In the genomic region with DNA sequence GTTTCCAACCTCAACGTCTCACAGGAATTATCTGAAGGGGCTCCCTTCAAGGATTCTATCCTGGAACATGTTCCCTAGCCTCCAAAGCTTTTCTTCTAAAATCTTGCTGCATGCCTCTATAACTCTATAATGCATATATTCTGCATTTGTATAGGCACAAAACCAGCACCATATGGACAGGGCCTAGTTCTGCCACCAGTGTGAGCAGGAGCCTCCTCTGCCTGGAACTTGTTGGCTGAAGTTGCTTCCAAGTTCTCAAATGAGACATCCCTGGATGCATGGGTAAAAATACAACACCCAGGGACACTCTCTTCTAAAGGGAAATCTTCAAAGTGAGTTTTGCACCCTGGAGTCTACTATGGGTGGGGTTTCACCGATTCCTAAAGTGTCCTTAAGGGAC, we compare ENCODE assay signal across 27 mouse cellular contexts.
A peak's percentile ranks its signal among the peaks of the same experiment; 100 is the strongest.
DNase-seq lines count a peak whose midpoint lies in the region; ATAC-seq and TF ChIP-seq lines count a peak whose summit lies in the region.
"Had no signal": no experiment of that assay in that cellular context is flagged by ENCODE, and none has a peak within 500 bp of the region (broad histone marks: within the 10 kb centered on the region; RNA-seq: fewer than 3 reads in every experiment).

No protein-coding gene starts in this region.

- DNase-seq in forebrain, postnatal 0 days: no peak
- DNase-seq in heart, adult 11 months: peak; percentile 19
- DNase-seq in brain, adult 2 months (ENCODE audit: low read depth, low spot score): peak; percentile 60
- no peak for DNase-seq in liver
- DNase-seq: adrenal gland, adult 8-10 months; adrenal gland, postnatal 14 days; adrenal gland, postnatal 36 days; B cell, adult 2 months; cerebellum, adult 11 months; cerebellum, adult 18-20 months; cerebellum, adult 8-10 months; cerebellum, adult 9-11 months; cerebellum, postnatal 14 days; cerebellum, postnatal 36 days; embryo, embryonic 11 days had no signal

- 68% methylated on average over 2 of the region's 2 CpGs for WGBS in forebrain, postnatal 0 days
- WGBS in forebrain, embryonic 15.5 days: 80% methylated on average over 2 of the region's 2 CpGs
- 51% methylated on average over 2 of the region's 2 CpGs for WGBS in heart, embryonic 11.5 days (ENCODE audit: insufficient replicate concordance)

- H3K9me3 ChIP-seq in forebrain, postnatal 0 days (ENCODE audit: low read length): no peaks in the 10 kb centered on the region
- no peaks in the 10 kb centered on the region for H3K9me3 ChIP-seq in forebrain, embryonic 15.5 days
- no peaks in the 10 kb centered on the region for H3K9me3 ChIP-seq in heart, embryonic 11.5 days (replicated peaks; ENCODE audit: control insufficient read depth, low read length)
- H3K9me3 ChIP-seq: embryonic facial prominence, embryonic 13.5 days; embryonic facial prominence, embryonic 15.5 days; forebrain, embryonic 10.5 days; forebrain, embryonic 12.5 days had no signal

- TF ChIP-seq CTCF in forebrain, postnatal 0 days (IDR thresholded peaks at IDR 0.05; ENCODE audit: low read depth): no peak

- H3K4me1 ChIP-seq in forebrain, postnatal 0 days (ENCODE audit: insufficient read depth): no peaks in the 10 kb centered on the region
- 0 out of 2 replicates have a peak, but pooled peaks cover 3% of the 10 kb centered on the region for H3K4me1 ChIP-seq in forebrain, embryonic 15.5 days
- H3K4me1 ChIP-seq in heart, embryonic 11.5 days (ENCODE audit: control insufficient read depth, insufficient read depth, low read length): no peaks in the 10 kb centered on the region
- H3K4me1 ChIP-seq: embryonic facial prominence, embryonic 13.5 days; embryonic facial prominence, embryonic 15.5 days; forebrain, embryonic 10.5 days; forebrain, embryonic 12.5 days had no signal

- ATAC-seq in forebrain, postnatal 0 days: peak; percentile 34; the same call in 1 of the 2 replicates
- ATAC-seq in forebrain, embryonic 15.5 days (replicated peaks): no peak
- no peak for ATAC-seq in heart, embryonic 11.5 days (replicated peaks; ENCODE audit: insufficient number of reproducible peaks, low FRiP score, low TSS enrichment)
- ATAC-seq: activated CD4-positive, CD25-positive, alpha-beta regulatory T cell, adult 4 months; CD4-positive, CD25-positive, alpha-beta regulatory T cell, adult 4 months; forebrain, embryonic 14.5 days; Patski had no signal

- H3K4me2 ChIP-seq in forebrain, postnatal 0 days (ENCODE audit: low read depth): no peak overlapping the region
- H3K4me2 ChIP-seq in forebrain, embryonic 15.5 days (replicated peaks): no peak overlapping the region
- H3K4me2 ChIP-seq in heart, embryonic 11.5 days: no peak overlapping the region
- H3K4me2 ChIP-seq: embryonic facial prominence, embryonic 13.5 days; embryonic facial prominence, embryonic 15.5 days; forebrain, embryonic 12.5 days had no signal

- no peak overlapping the region for H3K4me3 ChIP-seq in forebrain, postnatal 0 days (ENCODE audit: low read depth, low read length)
- no peak overlapping the region for H3K4me3 ChIP-seq in forebrain, embryonic 15.5 days
- H3K4me3 ChIP-seq in heart, embryonic 11.5 days (ENCODE audit: low read depth, low read length): no peak overlapping the region
- H3K4me3 ChIP-seq: embryonic facial prominence, embryonic 13.5 days; embryonic facial prominence, embryonic 15.5 days; erythroblast, embryonic 14.5 days; forebrain, embryonic 10.5 days; forebrain, embryonic 12.5 days had no signal

- no peak overlapping the region for H3K9ac ChIP-seq in forebrain, postnatal 0 days
- no peak overlapping the region for H3K9ac ChIP-seq in forebrain, embryonic 15.5 days (replicated peaks)
- no peak overlapping the region for H3K9ac ChIP-seq in heart, embryonic 11.5 days (ENCODE audit: low read depth, low read length)
- H3K9ac ChIP-seq: embryonic facial prominence, embryonic 13.5 days; embryonic facial prominence, embryonic 15.5 days; forebrain, embryonic 12.5 days had no signal

- no peak overlapping the region for H3K27ac ChIP-seq in forebrain, postnatal 0 days (ENCODE audit: low read depth, low read length)
- H3K27ac ChIP-seq in forebrain, embryonic 15.5 days (replicated peaks): no peak overlapping the region
- no peak overlapping the region for H3K27ac ChIP-seq in heart, embryonic 11.5 days (ENCODE audit: low read depth, low read length)
- H3K27ac ChIP-seq: embryonic facial prominence, embryonic 13.5 days; embryonic facial prominence, embryonic 15.5 days; forebrain, embryonic 10.5 days; forebrain, embryonic 12.5 days had no signal

- H3K36me3 ChIP-seq in forebrain, postnatal 0 days (ENCODE audit: insufficient read depth): no peaks in the 10 kb centered on the region
- H3K36me3 ChIP-seq in forebrain, embryonic 15.5 days: no peaks in the 10 kb centered on the region
- H3K36me3 ChIP-seq in heart, embryonic 11.5 days (ENCODE audit: control insufficient read depth, insufficient read depth, low read length): no peaks in the 10 kb centered on the region
- H3K36me3 ChIP-seq: embryonic facial prominence, embryonic 13.5 days; embryonic facial prominence, embryonic 15.5 days; forebrain, embryonic 10.5 days; forebrain, embryonic 12.5 days; G1E had no signal

- H3K27me3 ChIP-seq in forebrain, postnatal 0 days (ENCODE audit: insufficient read depth, low read length): no peaks in the 10 kb centered on the region
- no peaks in the 10 kb centered on the region for H3K27me3 ChIP-seq in forebrain, embryonic 15.5 days
- H3K27me3 ChIP-seq in heart, embryonic 11.5 days (ENCODE audit: control insufficient read depth, insufficient read depth, low read length): no peaks in the 10 kb centered on the region
- H3K27me3 ChIP-seq: embryonic facial prominence, embryonic 13.5 days; embryonic facial prominence, embryonic 15.5 days; forebrain, embryonic 12.5 days had no signal

Comparison
In these comparisons a context has a peak if more than half of its experiments do, and no peak if none do; other contexts are left out.
1. DNase-seq: peak in heart, adult 11 months (single experiment) and brain, adult 2 months (single experiment); none in forebrain, postnatal 0 days (single experiment) and liver (single experiment).